Mouse (Mus musculus) hindbrain, postnatal 0 days (tissue): ENCODE results near the gene Zc2hc1c. TPM values are rescaled to one million over a fixed set of nuclear protein-coding genes. Genes with fewer than 3 reads are reported as not detected.

Source experiments
- ATAC-seq: fragments of 200-750 bp; cut with Nextera tagmentation; 2 replicates; pipeline ENCODE4 v1.8.0; 2017; ENCODE audit warnings: mild to moderate bottlenecking, moderate TSS enrichment, moderate library complexity
- DNase-seq: peaks from one replicate; pipeline ENCODE4 v3.0.0-alpha.2; 2015; ENCODE audit warnings: low spot score
- H3K27ac ChIP-seq: fragments of 300-500 bp; sonication (generic); 2 replicates; pipeline ENCODE4 v1.5.1; 2014; ENCODE audit warnings: mild to moderate bottlenecking
- H3K27me3 ChIP-seq: fragments of 300-500 bp; sonication (generic); 2 replicates; pipeline ENCODE4 v1.6.1; 2014; ENCODE audit warnings: low read length, mixed read lengths; ENCODE audit not compliant: insufficient read depth
- H3K36me3 ChIP-seq: fragments of 300-500 bp; sonication (generic); 2 replicates; pipeline ENCODE4 v1.6.1; 2014; ENCODE audit warnings: low read length, mixed read lengths; ENCODE audit not compliant: insufficient read depth
- H3K4me1 ChIP-seq: fragments of 300-500 bp; sonication (generic); 2 replicates; pipeline ENCODE4 v1.6.1; 2014; ENCODE audit warnings: antibody characterized with exemption, low read length, mixed read lengths; ENCODE audit not compliant: insufficient read depth
- H3K4me2 ChIP-seq: fragments of 300-500 bp; sonication (generic); 2 replicates; pipeline ENCODE4 v1.6.1; 2014; ENCODE audit warnings: low read depth, mild to moderate bottlenecking, low read length, moderate library complexity, mixed read lengths
- H3K4me3 ChIP-seq: fragments of 300-500 bp; sonication (generic); 2 replicates; pipeline ENCODE4 v1.5.1; 2014; ENCODE audit warnings: low read length
- H3K9ac ChIP-seq: fragments of 300-500 bp; sonication (generic); replicated peaks from 2 replicates; pipeline ENCODE4 v1.6.1; 2014; ENCODE audit warnings: mild to moderate bottlenecking, low read length, moderate library complexity, mixed read lengths
- H3K9me3 ChIP-seq: fragments of 300-500 bp; sonication (generic); 2 replicates; pipeline ENCODE4 v1.6.1; 2016; ENCODE audit warnings: low read length, mixed read lengths
- CTCF ChIP-seq: IDR thresholded peaks from 2 replicates; pipeline ENCODE4 v1.5.1; 2016; ENCODE audit warnings: antibody characterized with exemption, control low read depth, low read depth
- WGBS: fragments of 180-500 bp; shearing (Covaris S2); extraction: QIAGEN DNeasy Blood & Tissue Kit; methylation state at CpG from one replicate; pipeline ENCODE4 v1.1.7; 2014; 5-methylcytosine and 5-hydroxymethylcytosine counted together
- polyA plus RNA-seq: library from polyadenylated mRNA; unstranded; fragments of >200 nt; fragmentation: Nextera tagmentation; extraction: Ambion mirVana; gene quantifications from 2 replicates; pipeline ENCODE4 v1.2.1, GENCODE M21; 2015
- total RNA-seq: library from RNA; depleted of rRNA; stranded (reverse); fragments of >200 nt; gene quantifications from 2 replicates; pipeline ENCODE4 v1.2.3, GENCODE M21; 2014

Zc2hc1c gene
- total and polyA plus RNA-seq, 2 experiments from 2014 or later, result 1.1 to 1.4 TPM

DNA sequence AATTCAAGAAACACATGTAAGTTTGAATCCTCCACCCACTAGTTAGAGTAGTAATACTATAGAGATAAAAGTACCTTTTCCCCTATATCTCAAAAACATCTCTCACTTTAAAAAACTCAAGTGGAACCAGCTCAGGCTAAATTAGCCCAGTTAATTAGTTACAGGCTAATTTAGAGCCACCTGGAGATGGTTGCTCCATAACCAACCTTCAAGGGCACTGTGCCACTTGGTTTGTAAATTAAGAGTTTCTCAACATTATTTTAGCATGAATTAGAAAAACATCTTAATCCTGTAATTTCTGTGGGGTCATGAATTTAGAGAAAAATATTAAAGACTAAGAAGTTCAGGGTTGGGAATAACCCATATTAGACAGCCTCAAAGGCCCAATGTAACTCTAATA is 3.1 kb downstream of the Zc2hc1c start:
- Histone ChIP-seq H3K4me3 (no peak overlapping the region), H3K9ac (no peak overlapping the region), H3K27ac (no peak overlapping the region), H3K4me1 (no peaks in the 10 kb centered on the region), H3K9me3 (peaks cover 4% of the 10 kb centered on the region), H3K4me2 (no peak overlapping the region), H3K27me3 (no peaks in the 10 kb centered on the region), H3K36me3 (no peaks in the 10 kb centered on the region)
- ATAC-seq (no peak), DNase-seq (no peak)
- no peak for TF ChIP-seq CTCF

DNA sequence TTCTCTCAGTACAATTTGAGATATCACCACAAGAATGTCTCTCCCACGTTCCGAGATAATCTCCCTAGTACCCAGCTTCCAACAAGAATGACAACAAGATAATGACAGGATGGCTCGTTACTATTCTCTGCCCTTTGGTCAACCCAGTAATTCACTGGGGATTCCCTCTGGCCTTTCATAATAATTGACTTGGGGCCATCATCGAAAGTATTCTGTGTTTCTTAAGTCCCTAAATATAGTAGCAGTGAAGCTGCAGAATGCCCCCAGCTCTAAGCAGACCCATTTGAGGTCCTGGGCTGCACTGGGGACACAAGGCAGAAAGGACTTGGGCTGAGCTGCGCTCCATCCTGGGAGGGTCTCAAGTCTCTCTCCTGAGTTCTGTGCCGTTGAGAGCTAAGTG is 3.9 kb downstream of the Zc2hc1c start:
- Histone ChIP-seq H3K9ac (no peak overlapping the region), H3K4me3 (no peak overlapping the region), H3K9me3 (peaks cover 4% of the 10 kb centered on the region), H3K4me1 (no peaks in the 10 kb centered on the region), H3K36me3 (no peaks in the 10 kb centered on the region), H3K27me3 (no peaks in the 10 kb centered on the region), H3K27ac (no peak overlapping the region), H3K4me2 (no peak overlapping the region)
- ATAC-seq (no peak), DNase-seq (no peak)
- 82% methylated on average over 6 of the region's 6 CpGs for WGBS
- no peak for TF ChIP-seq CTCF

DNA sequence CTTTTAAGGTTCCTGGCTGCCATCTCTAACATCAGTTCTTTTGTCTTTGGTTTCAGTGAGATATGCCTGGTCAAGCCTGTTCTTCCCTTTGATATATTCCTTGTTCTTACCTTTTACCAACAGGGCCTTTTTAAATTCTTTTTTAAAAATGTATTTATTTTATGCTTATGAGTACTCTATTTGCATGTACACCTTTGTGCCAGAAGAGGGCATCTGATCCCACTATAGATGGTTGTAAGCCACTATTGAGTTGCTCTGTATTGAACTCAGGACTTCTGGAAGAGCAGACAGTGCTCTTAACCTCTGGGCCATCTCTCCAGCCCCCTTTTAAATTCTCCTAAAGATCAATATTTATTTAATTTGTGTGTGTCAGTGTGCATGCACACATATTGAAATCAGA is 4.5 kb downstream of the Zc2hc1c start:
- TF ChIP-seq CTCF, result no peak
- ATAC-seq (no peak), DNase-seq (no peak)
- Histone ChIP-seq H3K36me3 (no peaks in the 10 kb centered on the region), H3K4me2 (no peak overlapping the region), H3K9me3 (peaks cover 4% of the 10 kb centered on the region), H3K4me3 (no peak overlapping the region), H3K9ac (no peak overlapping the region), H3K27me3 (no peaks in the 10 kb centered on the region), H3K27ac (no peak overlapping the region), H3K4me1 (no peaks in the 10 kb centered on the region)

DNA sequence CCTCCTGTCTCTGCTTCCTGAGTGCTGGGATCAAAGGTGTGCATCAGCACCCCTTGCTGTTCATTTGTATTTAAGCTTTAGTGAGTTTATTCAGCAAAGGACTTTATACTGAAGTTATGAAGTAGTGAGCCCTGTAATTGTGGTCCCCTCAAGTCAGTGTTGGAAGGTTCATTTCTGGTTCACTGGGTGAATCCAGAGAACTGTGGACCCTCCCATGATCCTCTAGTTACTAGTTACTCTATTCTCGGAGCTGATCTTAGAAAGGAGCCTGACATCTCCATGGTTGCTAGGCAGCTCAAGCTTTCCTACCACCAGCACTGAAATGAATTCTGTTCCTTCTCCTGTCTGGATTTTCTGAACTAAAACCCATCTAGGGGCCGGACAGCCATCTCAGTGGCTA is 7.1 kb downstream of the Zc2hc1c start:
- Histone ChIP-seq H3K36me3 (peaks cover 5% of the 10 kb centered on the region), H3K4me2 (no peak overlapping the region), H3K27me3 (no peaks in the 10 kb centered on the region), H3K4me3 (no peak overlapping the region), H3K4me1 (no peaks in the 10 kb centered on the region), H3K9ac (no peak overlapping the region), H3K27ac (no peak overlapping the region), H3K9me3 (peaks cover 4% of the 10 kb centered on the region)
- 84% methylated on average over 2 of the region's 2 CpGs for WGBS
- no peak for TF ChIP-seq CTCF
- ATAC-seq (no peak), DNase-seq (no peak)

DNA sequence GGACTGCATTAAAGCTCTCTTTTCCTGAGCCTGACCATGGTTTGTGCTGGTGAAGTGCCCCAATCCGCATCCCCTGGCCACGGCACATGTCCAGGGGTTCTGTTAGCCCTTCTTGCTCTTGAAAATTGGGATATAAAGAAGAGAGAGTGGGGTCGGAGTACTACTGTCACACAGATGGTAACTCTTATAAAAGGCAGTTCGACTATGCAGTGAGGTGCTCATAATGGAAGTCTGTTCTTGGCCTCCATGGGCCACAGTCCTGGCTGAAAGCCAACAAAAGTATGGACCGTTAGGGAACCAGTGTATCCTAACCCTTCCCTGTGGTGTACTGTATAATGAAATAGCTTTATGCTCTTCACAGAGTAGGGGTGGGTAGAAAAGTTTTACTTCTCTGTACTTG is 8.5 kb downstream of the Zc2hc1c start:
- WGBS, result 62% methylated on average over 5 of the region's 5 CpGs
- Histone ChIP-seq H3K9me3 (peaks cover 4% of the 10 kb centered on the region), H3K4me3 (no peak overlapping the region), H3K4me1 (no peaks in the 10 kb centered on the region), H3K4me2 (no peak overlapping the region), H3K36me3 (peaks cover 18% of the 10 kb centered on the region), H3K9ac (no peak overlapping the region), H3K27me3 (no peaks in the 10 kb centered on the region), H3K27ac (no peak overlapping the region)
- TF ChIP-seq CTCF, result no peak
- DNase-seq, result no peak
- no peak for ATAC-seq

DNA sequence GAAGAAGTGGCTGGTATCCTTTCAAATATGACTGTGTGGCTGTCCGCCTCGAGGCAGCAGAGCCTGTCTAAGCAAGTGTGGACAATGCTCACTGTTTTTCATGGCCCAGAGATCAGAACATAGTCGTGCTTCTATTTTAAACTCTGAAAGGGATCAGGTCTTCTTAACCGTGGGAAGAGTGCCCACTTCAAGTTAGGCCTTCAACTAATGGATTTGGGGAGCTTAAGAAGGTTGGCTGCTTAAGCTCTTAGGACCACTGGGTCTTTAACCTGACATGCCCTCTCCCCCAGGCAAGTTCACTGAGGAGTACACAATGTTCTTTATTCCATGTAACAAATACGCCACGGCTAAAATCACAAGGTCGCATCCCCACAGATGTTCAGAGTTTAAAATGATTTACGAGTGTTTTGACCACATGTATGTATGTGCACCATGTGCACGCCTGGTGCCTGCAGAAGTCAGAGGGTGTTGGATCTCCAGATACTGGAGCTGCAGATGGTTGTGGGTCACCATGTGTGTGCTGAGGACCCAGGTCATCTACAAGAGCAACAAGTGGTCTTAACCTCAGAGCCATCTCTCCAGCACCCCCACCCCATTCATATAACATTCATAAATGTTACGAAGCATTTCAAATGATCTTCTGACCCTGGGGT is 9.1 kb downstream of the Zc2hc1c start:
- H3K4me2 ChIP-seq, result no peak overlapping the region
- no peak overlapping the region for H3K4me3 ChIP-seq
- WGBS, result 78% methylated on average over 10 of the region's 10 CpGs
- TF ChIP-seq CTCF, result no peak
- no peaks in the 10 kb centered on the region for H3K27me3 ChIP-seq
- no peaks in the 10 kb centered on the region for H3K4me1 ChIP-seq
- H3K9me3 ChIP-seq, result peaks cover 4% of the 10 kb centered on the region
- ATAC-seq (no peak), DNase-seq (no peak)
- peaks cover 20% of the 10 kb centered on the region for H3K36me3 ChIP-seq
- no peak overlapping the region for H3K9ac ChIP-seq
- no peak overlapping the region for H3K27ac ChIP-seq

DNA sequence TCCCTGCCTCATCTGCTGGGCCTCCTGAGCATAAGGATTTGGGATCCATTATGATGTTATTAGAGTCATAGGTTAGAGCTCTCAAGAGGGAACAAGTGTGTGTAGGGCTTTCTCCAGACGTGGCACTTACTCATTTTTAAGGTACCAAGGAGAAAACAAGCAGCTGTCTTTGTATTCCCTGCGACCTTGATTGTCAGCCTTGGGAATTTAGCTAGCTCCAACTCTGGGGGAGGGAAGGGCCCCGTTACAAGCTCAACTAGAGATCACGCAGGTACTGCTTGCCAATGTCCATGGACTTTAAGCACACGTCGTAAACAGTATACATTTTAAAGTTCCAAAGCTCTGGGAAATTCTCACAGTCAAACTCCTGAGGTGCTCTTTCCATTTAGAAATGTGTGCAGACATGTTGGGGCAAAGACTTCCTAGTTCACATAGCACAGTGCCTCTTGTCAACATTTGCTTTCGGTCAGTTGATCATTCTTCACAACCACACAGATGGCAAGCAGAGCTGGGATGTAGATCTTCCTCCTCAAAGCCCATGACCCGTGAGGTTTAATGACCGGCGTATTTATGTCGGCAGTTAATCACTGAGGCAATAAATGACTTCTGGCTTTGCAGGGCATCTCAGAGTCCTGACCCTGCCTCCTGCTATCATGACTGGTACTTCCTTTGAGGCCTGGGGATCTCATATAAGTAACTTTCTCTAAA is 9.9 kb downstream of the Zc2hc1c start:
- DNase-seq (no peak), ATAC-seq (no peak)
- 77% methylated on average over 11 of the region's 11 CpGs for WGBS
- Histone ChIP-seq H3K4me1 (no peaks in the 10 kb centered on the region), H3K9ac (no peak overlapping the region), H3K27me3 (no peaks in the 10 kb centered on the region), H3K4me3 (no peak overlapping the region), H3K27ac (no peak overlapping the region), H3K36me3 (peaks cover 25% of the 10 kb centered on the region), H3K4me2 (no peak overlapping the region), H3K9me3 (peaks cover 4% of the 10 kb centered on the region)
- no peak for TF ChIP-seq CTCF
